Mouse (Mus musculus) embryonic fibroblast, embryonic 13.5 days (primary cell): Measurements from ENCODE around the gene Rhox3a.
"Not testable (repeated sequence)": the region's sequence is repeated elsewhere in the genome, so short reads cannot be mapped to it uniquely, and the experiment has no call there.

Source experiments
- CTCF ChIP-seq: IDR thresholded peaks from 2 replicates; pipeline ENCODE4 v1.5.1; 2011; ENCODE audit warnings: mild to moderate bottlenecking, control low read depth, low read length, moderate library complexity, borderline replicate concordance; ENCODE audit not compliant: insufficient read depth
- POLR2A ChIP-seq: IDR thresholded peaks from 2 replicates; pipeline ENCODE4 v1.6.1; 2011; ENCODE audit warnings: low read depth, mild to moderate bottlenecking, control low read depth, low read length, moderate library complexity

DNA sequence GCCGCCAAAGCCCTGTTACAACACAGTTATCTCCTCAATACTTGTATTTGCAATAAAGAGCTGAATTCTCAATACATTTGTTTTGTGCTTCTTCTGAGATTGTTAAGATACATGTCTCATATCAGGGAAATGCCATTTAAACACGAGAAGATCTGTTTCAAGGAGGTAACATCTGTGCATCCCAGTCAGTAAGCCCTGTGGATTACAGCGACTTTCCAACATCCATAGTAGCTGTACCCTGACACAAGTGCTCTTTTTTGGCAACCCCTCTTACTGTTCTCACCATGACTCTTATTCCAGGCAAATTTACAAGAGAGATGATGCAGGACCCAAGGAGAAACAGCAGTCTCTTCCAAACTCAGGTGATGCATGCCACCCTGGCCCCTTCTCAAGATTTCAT, at the start of gene Rhox3a:
- TF ChIP-seq POLR2A, CTCF: not testable (repeated sequence)
